Mouse (Mus musculus): ENCODE measurements around the gene Ubap2l. TPM values are rescaled to one million over a fixed set of nuclear protein-coding genes. Genes with fewer than 3 reads are reported as not detected.
A peak's percentile ranks its signal among the peaks of the same experiment; 100 is the strongest.

The Ubap2l gene
- polyA plus RNA-seq, 1 experiment from 2014 or later = 146 TPM

DNA sequence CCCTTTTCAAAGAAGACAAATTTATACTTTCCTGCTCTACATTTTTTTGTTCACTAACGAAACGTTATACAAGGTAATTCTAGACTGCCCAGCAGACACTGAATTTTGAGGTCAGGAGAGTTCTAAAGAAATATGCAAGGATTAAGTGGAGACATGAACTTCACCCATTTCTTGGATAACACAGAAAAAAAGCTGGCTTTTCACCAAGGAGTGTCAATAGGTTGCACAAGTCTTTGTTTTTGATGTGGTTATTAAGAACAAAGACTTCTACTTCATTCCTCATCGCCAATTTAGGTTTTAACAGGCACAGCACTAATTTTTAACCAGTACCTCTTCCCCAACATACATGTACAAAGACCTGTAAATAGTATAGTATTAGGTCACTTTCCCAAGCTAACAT, 2.7 kb downstream of the Ubap2l start:
- Histone ChIP-seq H3K36me3 (ENCODE audit: control insufficient read depth, insufficient read depth) (peaks cover 7% of the 10 kb centered on the region), H3K4me3 (ENCODE audit: low read length) (no peak overlapping the region), H3K4me1 (ENCODE audit: control insufficient read depth, insufficient read depth, low read length) (peaks cover 17% of the 10 kb centered on the region), H3K9ac (ENCODE audit: low read length) (no peak overlapping the region), H3K27me3 (ENCODE audit: control insufficient read depth, insufficient read depth, low read length) (no peaks in the 10 kb centered on the region), H3K4me2 (ENCODE audit: low read depth, low read length) (no peak overlapping the region), H3K9me3 (replicated peaks; ENCODE audit: control insufficient read depth, low read length) (no peaks in the 10 kb centered on the region), H3K27ac (ENCODE audit: low read length) (no peak overlapping the region)
- no peak for ATAC-seq (replicated peaks; ENCODE audit: extremely low read depth, insufficient read depth, low FRiP score)
- 69% methylated on average over 3 of the region's 3 CpGs for WGBS

DNA sequence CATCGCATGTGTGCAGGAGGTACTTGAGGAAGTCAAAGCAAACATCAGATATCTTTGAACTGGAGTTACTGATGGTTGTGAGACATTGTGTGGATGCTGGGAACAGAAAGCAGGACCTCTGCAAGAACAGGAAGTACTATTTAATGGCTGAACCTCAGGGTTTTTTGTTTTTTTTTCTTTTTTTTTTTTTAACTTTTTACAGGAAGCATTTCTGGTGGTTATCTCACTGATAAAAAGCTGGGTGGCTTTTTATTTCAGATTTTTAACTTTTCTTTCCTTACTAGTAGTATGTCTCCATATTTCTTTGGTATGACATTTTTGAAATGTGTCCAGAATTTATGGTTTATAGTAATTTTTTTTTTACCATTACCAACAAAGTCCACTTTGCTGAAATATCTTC, 16.2 kb downstream of the Ubap2l start:
- no peak overlapping the region for H3K4me2 ChIP-seq (ENCODE audit: low read depth, low read length)

DNA sequence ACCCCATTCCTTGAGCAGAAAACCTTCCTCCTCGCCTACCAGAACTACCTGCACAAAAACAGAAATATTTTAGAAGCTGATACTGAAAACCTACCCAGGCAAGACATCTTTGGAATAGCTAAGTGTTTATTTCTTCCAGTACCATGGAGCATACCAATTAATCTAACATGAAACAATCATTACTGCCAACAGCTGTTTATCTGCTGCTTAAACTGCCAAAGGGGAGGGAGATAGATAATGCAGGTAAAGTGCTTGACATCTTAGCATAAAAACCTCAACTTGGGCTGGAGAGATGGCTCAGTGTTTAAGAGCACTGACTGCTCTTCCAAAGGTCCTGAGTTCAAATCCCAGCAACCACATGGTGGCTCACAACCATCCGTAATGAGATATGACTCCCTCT, 17.8 kb downstream of the Ubap2l start:
- H3K9me3 ChIP-seq (replicated peaks; ENCODE audit: control insufficient read depth, low read length) = no peaks in the 10 kb centered on the region
- H3K36me3 ChIP-seq (ENCODE audit: control insufficient read depth, insufficient read depth) = peaks cover 50% of the 10 kb centered on the region
- WGBS = 91% methylated on average over 2 of the region's 2 CpGs
- H3K4me1 ChIP-seq (ENCODE audit: control insufficient read depth, insufficient read depth, low read length) = no peaks in the 10 kb centered on the region
- ATAC-seq (replicated peaks; ENCODE audit: extremely low read depth, insufficient read depth, low FRiP score) = no peak
- H3K27ac ChIP-seq (ENCODE audit: low read length) = no peak overlapping the region
- H3K9ac ChIP-seq (ENCODE audit: low read length) = no peak overlapping the region
- no peak overlapping the region for H3K4me3 ChIP-seq (ENCODE audit: low read length)
- no peak overlapping the region for H3K4me2 ChIP-seq (ENCODE audit: low read depth, low read length)
- no peaks in the 10 kb centered on the region for H3K27me3 ChIP-seq (ENCODE audit: control insufficient read depth, insufficient read depth, low read length)

More for the DNA sequence above, 16.2 kb downstream of the Ubap2l start:
- WGBS = 97% methylated on average over 1 of the region's 1 CpGs
- no peaks in the 10 kb centered on the region for H3K27me3 ChIP-seq (ENCODE audit: control insufficient read depth, insufficient read depth, low read length)
- peaks cover 46% of the 10 kb centered on the region for H3K36me3 ChIP-seq (ENCODE audit: control insufficient read depth, insufficient read depth)
- H3K9me3 ChIP-seq (replicated peaks; ENCODE audit: control insufficient read depth, low read length) = no peaks in the 10 kb centered on the region
- ATAC-seq (replicated peaks; ENCODE audit: extremely low read depth, insufficient read depth, low FRiP score) = no peak
- H3K27ac ChIP-seq (ENCODE audit: low read length) = no peak overlapping the region
- H3K4me3 ChIP-seq (ENCODE audit: low read length) = no peak overlapping the region
- no peak overlapping the region for H3K9ac ChIP-seq (ENCODE audit: low read length)
- no peaks in the 10 kb centered on the region for H3K4me1 ChIP-seq (ENCODE audit: control insufficient read depth, insufficient read depth, low read length)

DNA sequence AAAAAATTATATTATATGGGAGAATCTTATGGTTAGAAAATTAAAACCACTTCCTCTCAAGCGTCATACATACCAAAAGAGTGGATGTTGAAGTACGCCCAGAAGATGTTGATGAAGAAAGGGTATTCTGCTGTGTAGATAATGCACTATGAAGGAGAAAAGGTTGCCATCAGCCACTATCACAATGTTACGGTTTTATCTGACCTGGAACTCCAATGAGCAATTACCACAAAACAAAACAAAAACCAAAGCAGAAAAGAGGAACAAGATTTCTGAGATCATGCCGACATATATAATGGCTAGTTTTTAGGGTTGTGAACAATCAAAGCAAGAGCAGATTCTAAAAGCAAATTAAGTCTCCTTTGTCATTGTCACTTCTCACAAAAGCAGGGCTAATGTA, 35.8 kb downstream of the Ubap2l start:
- Histone ChIP-seq H3K27ac (ENCODE audit: low read length) (no peak overlapping the region), H3K9ac (ENCODE audit: low read length) (no peak overlapping the region), H3K4me1 (ENCODE audit: control insufficient read depth, insufficient read depth, low read length) (no peaks in the 10 kb centered on the region), H3K36me3 (ENCODE audit: control insufficient read depth, insufficient read depth) (peaks cover 78% of the 10 kb centered on the region), H3K9me3 (replicated peaks; ENCODE audit: control insufficient read depth, low read length) (no peaks in the 10 kb centered on the region), H3K4me3 (ENCODE audit: low read length) (no peak overlapping the region), H3K4me2 (ENCODE audit: low read depth, low read length) (no peak overlapping the region), H3K27me3 (ENCODE audit: control insufficient read depth, insufficient read depth, low read length) (no peaks in the 10 kb centered on the region)
- no peak for ATAC-seq (replicated peaks; ENCODE audit: extremely low read depth, insufficient read depth, low FRiP score)
- 89% methylated on average over 4 of the region's 4 CpGs for WGBS

DNA sequence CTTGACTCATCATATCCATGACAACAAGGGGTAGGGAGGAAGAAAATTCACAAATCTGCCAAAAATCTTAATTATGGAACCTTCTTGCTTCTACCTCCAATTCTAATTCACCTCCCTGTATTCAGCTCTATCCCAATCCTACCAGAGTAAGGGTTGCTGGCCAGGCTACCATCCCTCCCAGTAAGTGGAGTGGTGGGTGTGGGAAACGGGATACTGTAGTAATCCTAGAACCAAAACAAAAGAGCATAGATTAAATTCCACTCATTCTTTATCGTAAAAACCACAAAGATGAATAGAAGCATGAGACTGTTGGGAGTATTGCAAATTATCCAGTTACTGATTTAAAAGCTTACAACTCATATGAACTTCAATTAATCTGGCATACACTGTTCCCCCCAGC, 42.1 kb downstream of the Ubap2l start:
- Histone ChIP-seq H3K9me3 (replicated peaks; ENCODE audit: control insufficient read depth, low read length) (no peaks in the 10 kb centered on the region), H3K4me1 (ENCODE audit: control insufficient read depth, insufficient read depth, low read length) (no peaks in the 10 kb centered on the region), H3K27ac (ENCODE audit: low read length) (no peak overlapping the region), H3K36me3 (ENCODE audit: control insufficient read depth, insufficient read depth) (peaks cover 75% of the 10 kb centered on the region), H3K4me2 (ENCODE audit: low read depth, low read length) (no peak overlapping the region), H3K9ac (ENCODE audit: low read length) (no peak overlapping the region), H3K27me3 (ENCODE audit: control insufficient read depth, insufficient read depth, low read length) (no peaks in the 10 kb centered on the region), H3K4me3 (ENCODE audit: low read length) (no peak overlapping the region)
- WGBS = 66% methylated on average over 2 of the region's 2 CpGs
- ATAC-seq (replicated peaks; ENCODE audit: extremely low read depth, insufficient read depth, low FRiP score) = no peak

DNA sequence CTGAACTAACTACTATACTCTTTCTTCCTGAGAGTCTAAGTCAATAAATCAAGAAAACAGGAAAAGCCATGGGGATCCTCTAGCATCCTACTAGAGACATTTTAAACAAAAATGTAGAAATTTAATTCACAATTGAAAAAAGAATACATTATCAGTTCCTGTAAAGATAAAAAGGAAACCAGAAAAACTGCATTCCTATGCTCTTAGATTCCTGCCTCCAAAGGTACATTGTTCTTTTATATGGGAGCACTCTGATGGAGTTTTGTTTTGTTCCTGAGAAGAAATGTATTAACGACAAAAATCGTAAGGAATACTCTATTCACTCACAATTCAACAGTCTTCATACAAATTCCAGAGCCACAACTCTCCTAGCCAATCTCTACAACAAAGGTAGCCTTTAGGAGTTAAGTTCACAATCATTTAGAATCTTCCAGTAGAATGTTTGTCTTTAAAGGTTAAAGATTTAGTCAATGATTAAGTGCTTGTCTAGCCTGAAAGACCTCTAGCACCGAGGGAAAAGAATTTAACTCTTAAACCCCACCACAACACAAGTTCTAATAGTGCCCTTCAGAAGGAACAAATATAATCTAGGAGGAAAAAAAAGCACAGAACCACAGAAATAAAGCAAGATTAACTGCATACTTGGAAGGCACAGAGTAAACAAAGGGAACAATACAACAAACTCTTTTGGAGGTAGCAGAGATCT, 48.2 kb downstream of the Ubap2l start:
- Histone ChIP-seq H3K27ac (ENCODE audit: low read length) (no peak overlapping the region), H3K27me3 (ENCODE audit: control insufficient read depth, insufficient read depth, low read length) (no peaks in the 10 kb centered on the region), H3K4me2 (ENCODE audit: low read depth, low read length) (no peak overlapping the region), H3K4me3 (ENCODE audit: low read length) (no peak overlapping the region), H3K9me3 (replicated peaks; ENCODE audit: control insufficient read depth, low read length) (no peaks in the 10 kb centered on the region), H3K9ac (ENCODE audit: low read length) (no peak overlapping the region), H3K4me1 (ENCODE audit: control insufficient read depth, insufficient read depth, low read length) (peaks cover 4% of the 10 kb centered on the region), H3K36me3 (ENCODE audit: control insufficient read depth, insufficient read depth) (peaks cover 43% of the 10 kb centered on the region)
- 69% methylated on average over 3 of the region's 3 CpGs for WGBS
- no peak for ATAC-seq (replicated peaks; ENCODE audit: extremely low read depth, insufficient read depth, low FRiP score)

DNA sequence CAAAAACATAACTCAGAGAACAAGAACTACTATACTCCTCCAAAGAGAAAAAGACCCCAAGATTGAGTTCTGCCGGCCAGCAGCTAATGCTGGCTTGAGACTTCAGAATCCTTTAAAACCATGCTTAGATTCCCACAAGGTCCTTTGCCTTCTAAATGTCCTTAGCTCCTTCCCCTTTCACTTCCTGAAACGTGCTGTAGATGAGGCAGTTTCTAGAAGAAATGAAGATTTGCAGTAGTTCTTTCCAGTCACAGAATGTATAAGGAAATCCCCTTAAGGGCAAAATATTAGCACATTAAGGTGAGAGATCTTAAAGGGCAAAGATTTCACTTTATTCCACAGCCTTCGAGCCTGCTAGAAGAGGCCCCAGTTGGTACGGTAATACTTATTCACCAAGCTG, 52.6 kb downstream of the Ubap2l start:
- Histone ChIP-seq H3K9ac (ENCODE audit: low read length) (no peak overlapping the region; the same call in 1 of the 2 replicates), H3K4me2 (ENCODE audit: low read depth, low read length) (no peak overlapping the region)
- 80% methylated on average over 4 of the region's 4 CpGs for WGBS

DNA sequence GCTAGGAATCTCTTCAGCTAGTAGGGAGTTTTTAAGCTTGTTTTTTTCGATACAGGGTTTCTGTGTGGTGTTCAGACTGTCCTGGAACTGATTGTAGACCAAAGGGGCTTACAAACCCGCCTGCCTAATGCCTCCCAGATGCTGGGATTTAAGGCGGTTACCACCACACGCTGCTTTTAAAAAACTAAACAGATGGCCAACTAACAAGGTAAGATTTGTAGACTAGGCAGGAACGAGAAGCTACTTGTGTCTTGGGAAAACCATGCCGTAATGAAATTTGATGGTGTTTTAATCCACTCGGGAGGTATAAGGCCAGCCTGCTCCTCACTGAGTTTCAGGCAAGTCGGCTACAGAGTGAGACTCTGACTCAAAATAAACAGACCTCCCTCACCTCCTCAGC, 53.3 kb downstream of the Ubap2l start:
- 21% methylated on average over 8 of the region's 8 CpGs for WGBS
- peak overlapping the region; percentile 79 for H3K9ac ChIP-seq (ENCODE audit: low read length)
- peaks cover 29% of the 10 kb centered on the region for H3K36me3 ChIP-seq (ENCODE audit: control insufficient read depth, insufficient read depth)
- H3K27me3 ChIP-seq (ENCODE audit: control insufficient read depth, insufficient read depth, low read length) = no peaks in the 10 kb centered on the region
- peak overlapping the region; percentile 87 for H3K27ac ChIP-seq (ENCODE audit: low read length)
- H3K9me3 ChIP-seq (replicated peaks; ENCODE audit: control insufficient read depth, low read length) = no peaks in the 10 kb centered on the region
- H3K4me3 ChIP-seq (ENCODE audit: low read length) = peak overlapping the region; percentile 68
- peaks cover 6% of the 10 kb centered on the region for H3K4me1 ChIP-seq (ENCODE audit: control insufficient read depth, insufficient read depth, low read length)
- peak overlapping the region; percentile 72 for H3K4me2 ChIP-seq (ENCODE audit: low read depth, low read length)
- ATAC-seq (replicated peaks; ENCODE audit: extremely low read depth, insufficient read depth, low FRiP score) = peak; percentile 26; the same call in 1 of the 2 replicates

More for the DNA sequence above, 52.6 kb downstream of the Ubap2l start:
- H3K4me1 ChIP-seq (ENCODE audit: control insufficient read depth, insufficient read depth, low read length) = peaks cover 6% of the 10 kb centered on the region
- no peaks in the 10 kb centered on the region for H3K9me3 ChIP-seq (replicated peaks; ENCODE audit: control insufficient read depth, low read length)
- H3K27ac ChIP-seq (ENCODE audit: low read length) = no peak overlapping the region
- H3K4me3 ChIP-seq (ENCODE audit: low read length) = no peak overlapping the region
- peaks cover 24% of the 10 kb centered on the region for H3K36me3 ChIP-seq (ENCODE audit: control insufficient read depth, insufficient read depth)
- no peak for ATAC-seq (replicated peaks; ENCODE audit: extremely low read depth, insufficient read depth, low FRiP score)
- H3K27me3 ChIP-seq (ENCODE audit: control insufficient read depth, insufficient read depth, low read length) = no peaks in the 10 kb centered on the region

DNA sequence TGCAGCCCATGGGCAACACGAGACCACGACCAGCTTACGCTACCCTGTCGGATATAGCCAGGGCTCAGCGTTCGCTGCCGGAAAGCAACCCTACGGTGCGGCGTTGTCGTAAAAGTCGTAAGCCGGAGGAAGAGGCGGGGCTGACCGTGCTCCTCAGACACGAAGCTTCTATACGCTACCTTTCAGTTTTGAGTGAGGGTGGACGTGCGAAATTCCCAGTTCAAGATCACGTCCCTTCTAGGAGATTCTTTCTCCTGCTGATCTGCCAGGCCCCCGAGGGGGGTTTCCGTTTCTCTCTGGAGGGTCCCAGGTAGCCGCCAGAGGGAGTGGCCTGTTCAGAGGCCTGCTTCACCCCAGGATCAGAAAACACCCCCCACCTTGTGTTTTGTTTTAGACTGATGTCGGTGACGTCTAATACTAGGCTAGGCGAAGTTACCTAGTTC, 53.8 kb downstream of the Ubap2l start, which contains the start of gene Hax1:
Gene Hax1 (minus strand): TSS at position 169 of the 443 bp plus-strand sequence.
- H3K36me3 ChIP-seq (ENCODE audit: control insufficient read depth, insufficient read depth) = peaks cover 29% of the 10 kb centered on the region
- under 1% methylated on average over 26 of the region's 26 CpGs for WGBS

More for the DNA sequence above, 53.8 kb downstream of the Ubap2l start, which contains the start of gene Hax1:
- ATAC-seq (replicated peaks; ENCODE audit: extremely low read depth, insufficient read depth, low FRiP score) = peak; percentile 95
- no peaks in the 10 kb centered on the region for H3K27me3 ChIP-seq (ENCODE audit: control insufficient read depth, insufficient read depth, low read length)
- H3K4me3 ChIP-seq (ENCODE audit: low read length) = peak within 1 kb of the TSS; percentile 68
- H3K4me2 ChIP-seq (ENCODE audit: low read depth, low read length) = peak within 1 kb of the TSS; percentile 84
- peak within 1 kb of the TSS; percentile 79 for H3K9ac ChIP-seq (ENCODE audit: low read length)
- no peaks in the 10 kb centered on the region for H3K9me3 ChIP-seq (replicated peaks; ENCODE audit: control insufficient read depth, low read length)
- H3K4me1 ChIP-seq (ENCODE audit: control insufficient read depth, insufficient read depth, low read length) = peaks cover 6% of the 10 kb centered on the region
- peak within 1 kb of the TSS; percentile 87 for H3K27ac ChIP-seq (ENCODE audit: low read length)
